Mouse (Mus musculus): ENCODE measurements around the gene Sugct.

DNA sequence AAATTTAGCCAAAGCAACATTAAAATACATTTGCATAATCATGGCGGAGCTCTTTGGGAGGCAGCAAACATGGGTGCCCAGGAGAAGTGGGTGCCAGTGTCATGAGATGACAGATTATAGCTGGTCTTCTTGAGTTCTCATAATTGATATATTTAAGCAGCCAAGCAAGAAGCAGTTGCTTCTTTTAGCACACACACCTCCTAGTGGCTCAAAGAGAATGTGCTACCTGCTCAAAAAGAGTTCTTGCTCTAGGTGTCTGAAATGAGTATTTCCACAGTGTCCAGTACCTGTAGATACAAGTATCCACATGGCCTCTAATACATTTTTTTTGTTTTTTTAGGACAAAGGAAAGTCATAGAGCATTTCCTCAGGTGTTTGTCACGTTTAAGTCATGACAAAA is 655.6 kb downstream of the Sugct start:
- TF ChIP-seq CTCF (IDR thresholded peaks at IDR 0.05; ENCODE audit: low read depth) (peak; percentile 18; the same call in 1 of the 2 replicates), EP300 (IDR thresholded peaks at IDR 0.05; ENCODE audit: low read depth) (no peak)
